Mouse (Mus musculus): ENCODE measurements around the gene Hist2h3c2.
"Not testable (repeated sequence)": the region's sequence is repeated elsewhere in the genome, so short reads cannot be mapped to it uniquely, and the experiment has no call there.

Gene Hist2h3c2

DNA sequence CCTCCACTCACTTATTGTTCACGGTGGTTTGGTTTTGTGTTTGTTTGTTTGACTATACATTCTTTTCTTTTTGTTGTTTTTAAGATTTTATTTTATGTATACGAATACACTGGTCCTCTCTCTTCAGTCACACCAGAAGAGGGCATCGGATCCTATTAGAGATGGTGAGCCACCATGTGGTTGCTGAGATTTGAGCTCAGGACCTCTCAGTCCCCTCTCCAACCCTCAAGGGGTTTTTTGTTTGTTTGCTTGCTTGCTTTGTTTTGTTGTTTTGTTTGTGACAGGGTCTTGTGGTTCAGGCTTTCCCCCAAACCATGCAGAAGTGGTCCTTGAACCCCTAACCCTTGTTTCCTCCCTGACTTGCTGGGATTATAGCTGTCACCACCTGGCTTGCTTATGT, 22.7 kb upstream of the Hist2h3c2 start:
- no peak for DNase-seq (ENCODE audit: low spot score in 2 of 2)

GRCm38 (mm10) chr3:96260220-96260619, 21.3 kb upstream of the Hist2h3c2 start:
- no peak for DNase-seq (ENCODE audit: low spot score in 2 of 2)

- DNase-seq (ENCODE audit: low spot score in 2 of 2), result no peak
These were observed 18.3 kb upstream of the Hist2h3c2 start for GRCm38 (mm10) chr3:96257190-96257589.

DNA sequence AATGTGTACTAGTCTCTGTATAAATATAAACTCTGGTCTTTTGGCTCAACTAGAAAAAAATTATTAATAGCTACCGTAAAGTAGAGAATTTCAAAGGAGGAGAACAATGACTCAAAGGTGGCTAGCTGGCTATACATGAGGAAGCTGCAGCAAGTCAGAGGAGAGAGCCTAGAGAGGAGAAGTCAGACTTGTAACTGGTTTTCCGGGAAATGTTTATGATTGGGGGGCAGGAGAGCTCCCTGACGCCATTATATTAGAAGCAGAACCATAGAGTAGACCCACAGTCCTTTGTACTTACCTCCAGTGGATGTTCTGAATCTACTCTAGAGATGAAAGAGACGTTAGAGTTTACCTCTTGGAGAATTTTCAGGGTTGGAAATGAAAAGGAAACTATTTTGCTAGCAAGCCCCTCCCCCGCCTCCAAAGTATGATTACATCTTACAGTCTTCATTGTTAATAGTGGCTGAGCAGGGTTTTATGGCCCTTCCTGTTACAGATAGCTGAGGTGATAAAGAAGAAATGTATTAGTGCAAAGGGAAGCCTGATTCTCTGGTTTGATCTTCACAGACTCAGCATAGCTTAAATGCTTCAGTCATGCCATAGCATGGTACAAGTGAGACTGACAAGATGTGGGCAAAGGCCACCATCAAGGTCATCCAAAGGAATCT, 17.1 kb upstream of the Hist2h3c2 start:
- no peak for DNase-seq (ENCODE audit: low spot score in 2 of 2)

GRCm38 (mm10) chr3:96254683-96255355, 15.9 kb upstream of the Hist2h3c2 start:
- DNase-seq (ENCODE audit: low spot score in 2 of 2), result no peak

GRCm38 (mm10) chr3:96251787-96252186, 12.9 kb upstream of the Hist2h3c2 start:
- no peak for DNase-seq (ENCODE audit: low spot score in 2 of 2)

DNA sequence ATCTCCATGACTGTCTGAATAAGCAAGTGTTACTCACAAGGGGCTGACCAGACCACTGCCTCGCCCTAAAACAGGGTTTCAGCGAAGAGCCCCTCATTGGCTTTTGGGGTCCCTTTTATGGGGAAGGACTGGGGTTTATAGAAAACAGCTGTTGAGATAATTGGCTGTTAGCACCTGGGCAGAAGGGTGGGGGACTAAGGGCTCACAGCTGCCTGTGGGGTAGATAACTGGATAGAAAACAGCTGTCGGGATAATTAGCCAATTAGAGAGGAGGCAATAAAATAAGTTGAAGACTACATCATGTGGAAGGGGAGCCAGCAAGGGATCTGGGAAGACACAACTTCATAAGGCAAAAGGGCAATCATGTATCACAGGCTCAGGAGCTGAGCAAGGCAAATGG, 12.0 kb upstream of the Hist2h3c2 start:
- DNase-seq (ENCODE audit: low spot score in 2 of 2), result no peak

DNA sequence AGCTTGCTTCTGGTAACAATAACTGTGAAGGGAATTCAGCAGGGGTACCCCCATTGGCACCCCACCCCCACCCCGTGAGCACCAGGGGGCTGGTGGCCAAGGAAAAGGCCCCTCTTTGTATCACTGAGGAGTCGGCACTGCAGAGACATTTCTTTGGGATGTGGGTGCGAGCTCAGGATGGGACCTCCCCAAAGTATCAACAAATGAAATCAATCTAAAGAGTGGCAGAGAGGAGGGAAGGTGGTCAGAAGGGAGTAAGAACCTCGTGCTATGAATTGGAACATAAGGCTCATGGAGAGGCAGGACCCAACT, 10.1 kb upstream of the Hist2h3c2 start:
- DNase-seq (ENCODE audit: low spot score in 2 of 2), result peak in 1 of 2 experiments; percentile 20

- DNase-seq (ENCODE audit: low spot score in 2 of 2), result no peak
These were observed 9.5 kb upstream of the Hist2h3c2 start for GRCm38 (mm10) chr3:96248141-96249033.

- DNase-seq (ENCODE audit: low spot score in 2 of 2), result no peak
These were observed 8.6 kb upstream of the Hist2h3c2 start for GRCm38 (mm10) chr3:96247356-96248140.

DNA sequence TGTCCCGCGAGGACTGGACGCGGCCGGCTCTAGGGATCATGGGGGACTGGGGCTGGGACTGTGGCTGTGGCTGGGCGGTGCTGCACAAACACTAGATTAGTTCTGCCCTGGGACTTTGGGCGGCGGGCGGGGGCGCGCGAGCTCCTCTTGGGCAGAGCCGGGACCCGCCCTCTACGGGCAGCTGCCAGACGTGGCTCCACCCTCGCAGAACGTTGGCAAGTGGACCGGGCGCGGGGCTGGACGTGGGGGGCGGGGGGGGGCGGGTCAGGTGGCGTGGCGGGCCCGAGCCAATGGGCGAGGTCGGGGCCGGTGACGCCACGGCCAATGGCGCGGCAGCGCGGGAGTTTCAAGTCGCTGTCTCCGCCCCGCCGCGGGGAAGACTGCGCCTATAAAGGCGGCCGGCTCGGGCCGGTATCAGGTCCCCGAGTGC, 7.5 kb upstream of the Hist2h3c2 start, which contains the start of gene Hist2h3c1:
TSS of gene Hist2h3c1 (plus strand) at position 259 of the 430 bp plus-strand sequence.
- not testable (repeated sequence) for DNase-seq (ENCODE audit: low spot score in 2 of 2)

- DNase-seq (ENCODE audit: low spot score in 2 of 2), result not testable (repeated sequence)
These were observed 7.1 kb upstream of the Hist2h3c2 start for GRCm38 (mm10) chr3:96246018-96246417.

DNA sequence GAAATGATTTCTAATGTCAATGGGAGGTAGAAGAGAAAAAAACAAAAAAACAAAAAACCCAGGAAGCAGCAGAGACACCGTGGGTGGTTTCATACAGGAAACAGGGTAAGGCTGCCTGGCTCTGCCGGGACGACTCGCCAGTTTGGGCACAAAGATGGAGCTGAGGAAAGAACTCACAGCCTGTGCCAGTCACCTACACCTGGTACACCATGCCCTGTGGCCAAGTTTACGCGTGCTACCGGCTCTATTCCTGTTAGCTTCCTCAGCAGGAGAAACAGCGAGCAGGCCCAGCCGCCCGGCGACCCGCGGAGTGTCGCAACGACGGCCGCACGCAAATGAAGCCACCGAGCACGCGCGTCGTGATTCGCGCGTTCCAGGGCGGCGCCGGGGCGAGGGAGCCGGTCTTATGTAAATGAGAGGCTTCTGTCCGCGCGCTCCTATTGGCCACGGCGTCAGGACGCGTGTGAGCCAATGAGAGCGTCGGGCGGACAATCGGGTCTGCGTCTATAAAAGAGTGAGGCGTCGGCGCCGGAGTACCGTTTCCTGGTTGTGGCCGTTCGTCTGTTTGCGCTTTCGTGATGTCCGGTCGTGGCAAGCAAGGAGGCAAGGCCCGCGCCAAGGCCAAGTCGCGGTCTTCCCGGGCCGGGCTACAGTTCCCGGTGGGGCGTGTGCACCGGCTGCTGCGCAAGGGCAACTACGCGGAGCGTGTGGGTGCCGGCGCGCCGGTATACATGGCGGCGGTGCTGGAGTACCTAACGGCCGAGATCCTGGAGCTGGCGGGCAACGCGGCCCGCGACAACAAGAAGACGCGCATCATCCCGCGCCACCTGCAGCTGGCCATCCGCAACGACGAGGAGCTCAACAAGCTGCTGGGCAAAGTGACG, 6.3 kb upstream of the Hist2h3c2 start, which contains the start of gene Hist2h2aa1:
TSS of gene Hist2h2aa1 (plus strand) at position 495 of the 884 bp plus-strand sequence.
- peak; percentile 78 to 82 for DNase-seq (ENCODE audit: low spot score in 2 of 2)

GRCm38 (mm10) chr3:96243921-96244572, 5.1 kb upstream of the Hist2h3c2 start:
- DNase-seq (ENCODE audit: low spot score in 2 of 2), result no peak

GRCm38 (mm10) chr3:96240799-96241197, 1.9 kb upstream of the Hist2h3c2 start:
- DNase-seq (ENCODE audit: low spot score in 2 of 2), result no peak

- peak; percentile 92 to 95 for DNase-seq (ENCODE audit: low spot score in 2 of 2)
These were observed 1.2 kb upstream of the Hist2h3c2 start, which contains the start of gene Hist2h2aa2 for GRCm38 (mm10) chr3:96239949-96240798. Gene Hist2h2aa2, minus strand, starts transcription at chr3:96240276.

DNA sequence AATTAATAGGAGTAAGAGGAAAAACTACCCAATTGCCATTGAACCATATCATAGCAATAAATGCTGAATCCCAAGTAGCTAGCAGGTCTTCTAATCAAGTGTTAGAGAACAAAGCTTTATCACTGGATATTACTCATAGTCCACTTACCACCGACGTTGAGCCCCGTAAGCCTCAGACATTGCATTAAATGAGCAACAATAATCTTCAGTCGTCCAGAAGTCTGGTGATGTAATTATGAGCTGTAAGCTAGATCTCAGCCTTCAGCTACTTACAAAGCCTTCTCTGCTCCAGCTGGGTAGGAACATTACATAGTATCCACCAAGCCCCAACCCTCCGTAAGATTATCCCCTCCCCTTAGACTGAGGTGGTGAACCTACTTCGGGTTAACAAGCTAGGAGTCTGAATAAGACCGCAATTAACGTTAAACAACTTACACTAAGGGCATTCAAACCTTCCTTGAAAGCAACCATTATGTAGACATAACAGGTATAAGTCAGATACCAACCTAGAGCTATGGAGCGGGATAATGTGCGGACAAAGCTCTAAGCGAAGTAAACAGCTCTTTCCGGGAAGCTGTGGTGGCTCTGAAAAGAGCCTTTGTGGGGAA, 919 bp downstream of the Hist2h3c2 start:
- no peak for DNase-seq (ENCODE audit: low spot score in 2 of 2)

GRCm38 (mm10) chr3:96237335-96237903, 1.5 kb downstream of the Hist2h3c2 start:
- DNase-seq (ENCODE audit: low spot score in 2 of 2), result no peak
